Mouse (Mus musculus) lung, postnatal 0 days (tissue): Measurements from ENCODE around the gene Dapk1. TPM values are rescaled to one million over a fixed set of nuclear protein-coding genes. Genes with fewer than 3 reads are reported as not detected.

Source experiments
- ATAC-seq: fragments of 200-750 bp; cut with Nextera tagmentation; 2 replicates; pipeline ENCODE4 v1.8.0; 2017; ENCODE audit warnings: moderate library complexity
- DNase-seq: peaks from one replicate; pipeline ENCODE4 v3.0.0-alpha.2; 2016; ENCODE audit warnings: low spot score
- H3K27ac ChIP-seq: fragments of 300-500 bp; sonication (generic); 2 replicates; pipeline ENCODE4 v1.5.1; 2014; ENCODE audit warnings: antibody characterized with exemption, mild to moderate bottlenecking, low read length, mixed read lengths
- H3K27me3 ChIP-seq: fragments of 300-500 bp; sonication (generic); replicated peaks from 2 replicates; pipeline ENCODE4 v1.6.1; 2014; ENCODE audit warnings: low read length, mixed read lengths; ENCODE audit not compliant: insufficient read depth
- H3K36me3 ChIP-seq: fragments of 300-500 bp; sonication (generic); 2 replicates; pipeline ENCODE4 v1.6.1; 2014; ENCODE audit warnings: low read length, mixed read lengths; ENCODE audit not compliant: insufficient read depth
- H3K4me1 ChIP-seq: fragments of 300-500 bp; sonication (generic); 2 replicates; pipeline ENCODE4 v1.6.1; 2014; ENCODE audit warnings: antibody characterized with exemption, low read depth, low read length, mixed read lengths; ENCODE audit not compliant: insufficient read depth
- H3K4me2 ChIP-seq: fragments of 300-500 bp; sonication (generic); replicated peaks from 2 replicates; pipeline ENCODE4 v1.6.1; 2014; ENCODE audit warnings: low read depth, mild to moderate bottlenecking, low read length, moderate library complexity, mixed read lengths
- H3K4me3 ChIP-seq: fragments of 300-500 bp; sonication (generic); 2 replicates; pipeline ENCODE4 v1.5.1; 2014; ENCODE audit warnings: low read depth, low read length
- H3K9ac ChIP-seq: fragments of 300-500 bp; sonication (generic); replicated peaks from 2 replicates; pipeline ENCODE4 v1.6.1; 2014; ENCODE audit warnings: low read depth, mild to moderate bottlenecking
- H3K9me3 ChIP-seq: fragments of 300-500 bp; sonication (generic); 2 replicates; pipeline ENCODE4 v1.6.1; 2016; ENCODE audit warnings: low read length, mixed read lengths
- CTCF ChIP-seq: IDR thresholded peaks from 2 replicates; pipeline ENCODE4 v1.5.1; 2016; ENCODE audit warnings: antibody characterized with exemption, mild to moderate bottlenecking
- EP300 ChIP-seq: IDR thresholded peaks from 2 replicates; pipeline ENCODE4 v1.6.1; 2016; ENCODE audit warnings: antibody characterized with exemption, mild to moderate bottlenecking, control low read depth
- WGBS: fragments of 180-500 bp; shearing (Covaris S2); extraction: QIAGEN DNeasy Blood & Tissue Kit; methylation state at CpG from one replicate; pipeline ENCODE4 v1.1.7; 2014; 5-methylcytosine and 5-hydroxymethylcytosine counted together
- polyA plus RNA-seq: library from polyadenylated mRNA; unstranded; fragments of >200 nt; fragmentation: Nextera tagmentation; extraction: Ambion mirVana; gene quantifications from 2 replicates; pipeline ENCODE4 v1.2.1, GENCODE M21; 2015

Gene Dapk1
- polyA plus RNA-seq, 1 experiment from 2014 or later: 48.7 TPM

GRCm38 (mm10) chr13:60761161-60761560 is 159.4 kb downstream of the Dapk1 start:
- TF ChIP-seq EP300 (no peak), CTCF (no peak)
- Histone ChIP-seq H3K27me3 (no peaks in the 10 kb centered on the region), H3K9me3 (no peaks in the 10 kb centered on the region), H3K27ac (no peak overlapping the region), H3K4me1 (no peaks in the 10 kb centered on the region), H3K4me3 (no peak overlapping the region), H3K36me3 (peaks cover 40% of the 10 kb centered on the region; the same call in 1 of the 2 replicates), H3K9ac (no peak overlapping the region), H3K4me2 (no peak overlapping the region)
- 94% methylated on average over 17 of the region's 17 CpGs for WGBS
- DNase-seq (no peak), ATAC-seq (no peak)

DNA sequence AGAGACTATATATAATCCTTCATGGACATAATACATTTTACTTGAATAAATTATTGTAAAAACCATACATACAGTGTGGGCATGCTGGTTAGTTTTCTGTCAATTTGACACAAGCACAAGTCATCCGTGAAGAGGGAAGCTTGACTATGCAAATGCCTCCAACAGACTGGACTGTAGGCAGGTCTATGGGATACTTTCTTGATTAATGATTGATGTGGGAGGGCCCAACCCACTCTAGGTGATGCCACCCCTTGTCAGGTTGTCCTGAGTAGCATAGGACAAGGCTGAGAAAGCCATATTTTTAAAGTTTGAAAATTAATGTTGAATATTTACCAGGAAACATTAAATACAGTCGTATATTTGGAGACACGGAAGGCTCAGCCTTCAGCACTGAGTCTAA is 178.8 kb downstream of the Dapk1 start:
- no peak overlapping the region for H3K27ac ChIP-seq
- H3K36me3 ChIP-seq: no peaks in the 10 kb centered on the region
- no peaks in the 10 kb centered on the region for H3K27me3 ChIP-seq
- no peaks in the 10 kb centered on the region for H3K9me3 ChIP-seq
- no peak overlapping the region for H3K9ac ChIP-seq
- TF ChIP-seq CTCF: no peak
- TF ChIP-seq EP300: no peak
- H3K4me1 ChIP-seq: no peaks in the 10 kb centered on the region
- no peak overlapping the region for H3K4me2 ChIP-seq
- no peak overlapping the region for H3K4me3 ChIP-seq
- ATAC-seq: no peak
- no peak for DNase-seq
- WGBS: 82% methylated on average over 3 of the region's 3 CpGs

- DNase-seq (no peak), ATAC-seq (no peak)
- H3K36me3 ChIP-seq: no peaks in the 10 kb centered on the region
- H3K4me3 ChIP-seq: no peak overlapping the region
- no peaks in the 10 kb centered on the region for H3K4me1 ChIP-seq
- TF ChIP-seq EP300: no peak
- TF ChIP-seq CTCF: no peak
- H3K9ac ChIP-seq: no peak overlapping the region
- H3K9me3 ChIP-seq: no peaks in the 10 kb centered on the region
- H3K27me3 ChIP-seq: no peaks in the 10 kb centered on the region
- H3K27ac ChIP-seq: no peak overlapping the region
- 85% methylated on average over 7 of the region's 7 CpGs for WGBS
- no peak overlapping the region for H3K4me2 ChIP-seq
Observed at GRCm38 (mm10) chr13:60783301-60783700, 181.6 kb downstream of the Dapk1 start.

GRCm38 (mm10) chr13:60786264-60786663 is 184.5 kb downstream of the Dapk1 start, which contains the start of gene BC051665:
BC051665 (minus strand) TSS chr13:60786364.
- H3K9ac ChIP-seq: no peak within 1 kb of the TSS
- no peak within 1 kb of the TSS for H3K4me2 ChIP-seq
- TF ChIP-seq EP300: no peak
- no peak for TF ChIP-seq CTCF
- no peak within 1 kb of the TSS for H3K4me3 ChIP-seq
- no peaks in the 10 kb centered on the region for H3K4me1 ChIP-seq
- H3K9me3 ChIP-seq: no peaks in the 10 kb centered on the region
- H3K27me3 ChIP-seq: no peaks in the 10 kb centered on the region
- DNase-seq (no peak), ATAC-seq (no peak)
- no peak within 1 kb of the TSS for H3K27ac ChIP-seq
- H3K36me3 ChIP-seq: no peaks in the 10 kb centered on the region

DNA sequence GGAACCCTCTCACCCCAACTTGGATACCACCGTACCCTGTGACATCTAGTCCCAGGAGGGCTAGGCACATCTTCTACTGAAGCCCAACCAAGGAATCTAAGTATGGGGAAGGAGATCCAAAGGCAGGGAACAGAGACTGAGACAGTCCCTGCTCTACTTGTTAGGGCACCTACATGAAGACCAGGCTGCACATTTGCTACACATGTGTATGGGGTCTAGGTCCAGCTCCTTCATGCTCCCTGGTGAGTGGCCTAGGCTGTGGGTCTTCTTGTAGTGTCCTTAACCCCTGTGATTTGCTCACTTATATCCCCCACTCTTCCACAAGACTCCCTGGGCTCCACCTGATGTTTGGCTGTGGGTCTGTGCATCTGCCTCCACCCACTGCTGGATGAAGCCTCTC is 187.7 kb downstream of the Dapk1 start:
- Histone ChIP-seq H3K9me3 (no peaks in the 10 kb centered on the region), H3K4me3 (no peak overlapping the region), H3K27ac (no peak overlapping the region), H3K27me3 (no peaks in the 10 kb centered on the region), H3K4me2 (no peak overlapping the region), H3K4me1 (no peaks in the 10 kb centered on the region), H3K9ac (no peak overlapping the region), H3K36me3 (no peaks in the 10 kb centered on the region)
- ATAC-seq (no peak), DNase-seq (no peak)
- WGBS: 62% methylated on average over 1 of the region's 1 CpGs
- no peak for TF ChIP-seq CTCF
- no peak for TF ChIP-seq EP300

- no peak within 1 kb of the TSS for H3K4me3 ChIP-seq
- no peaks in the 10 kb centered on the region for H3K36me3 ChIP-seq
- no peaks in the 10 kb centered on the region for H3K27me3 ChIP-seq
- no peak within 1 kb of the TSS for H3K4me2 ChIP-seq
- ATAC-seq (no peak), DNase-seq (no peak)
- H3K27ac ChIP-seq: no peak within 1 kb of the TSS
- no peaks in the 10 kb centered on the region for H3K4me1 ChIP-seq
- no peak for TF ChIP-seq CTCF
- TF ChIP-seq EP300: no peak
- 48% methylated on average over 1 of the region's 1 CpGs for WGBS
- no peak within 1 kb of the TSS for H3K9ac ChIP-seq
- no peaks in the 10 kb centered on the region for H3K9me3 ChIP-seq
Observed at GRCm38 (mm10) chr13:60802749-60803148, 201.0 kb downstream of the Dapk1 start, which contains the start of gene Ctsll3. Ctsll3 (minus strand) TSS chr13:60802849.

- Histone ChIP-seq H3K9ac (no peak overlapping the region), H3K27me3 (no peaks in the 10 kb centered on the region), H3K4me2 (no peak overlapping the region), H3K27ac (no peak overlapping the region), H3K36me3 (no peaks in the 10 kb centered on the region), H3K9me3 (no peaks in the 10 kb centered on the region), H3K4me3 (no peak overlapping the region), H3K4me1 (no peaks in the 10 kb centered on the region)
- 69% methylated on average over 2 of the region's 2 CpGs for WGBS
- ATAC-seq (no peak), DNase-seq (no peak)
- TF ChIP-seq EP300 (no peak), CTCF (no peak)
Observed at GRCm38 (mm10) chr13:60809690-60810089, 207.9 kb downstream of the Dapk1 start.
